ENCODE assay signal across 8 mouse cellular contexts in the genomic region with DNA sequence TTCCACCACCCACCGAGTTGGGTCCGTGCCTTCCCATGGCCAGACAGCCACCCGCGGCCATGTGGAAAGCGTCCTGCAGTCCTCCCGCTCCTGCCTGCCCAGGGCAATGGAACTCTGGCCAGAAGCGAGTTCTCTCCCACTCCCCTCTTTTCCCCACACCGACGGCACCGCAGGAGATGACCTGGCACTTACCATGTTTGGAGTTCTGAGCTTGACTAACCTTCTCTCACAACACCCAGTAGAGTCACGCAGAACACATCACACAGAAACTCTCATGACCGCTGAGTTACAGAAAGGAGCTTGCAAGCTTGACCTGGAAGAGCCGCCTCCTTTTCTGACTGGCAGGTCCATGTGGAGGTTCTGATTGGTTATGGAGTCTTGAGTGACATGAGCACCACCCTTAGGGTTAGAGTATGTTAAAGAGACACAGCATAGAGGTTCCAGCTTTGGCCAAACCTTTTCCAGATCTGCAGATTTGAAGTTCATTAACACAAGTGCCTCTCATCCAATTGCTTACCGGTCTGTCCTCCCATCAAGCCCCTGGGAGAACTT. TPM values are rescaled to one million over a fixed set of nuclear protein-coding genes. Genes with fewer than 3 reads are reported as not detected.
DNase-seq lines count a peak whose midpoint lies in the region; ATAC-seq and TF ChIP-seq lines count a peak whose summit lies in the region.
"Not testable (repeated sequence)": the region's sequence is repeated elsewhere in the genome, so short reads cannot be mapped to it uniquely, and the experiment has no call there.

Gene Zfp931, minus strand, starts transcription at position 311 of the 552 bp plus-strand sequence.

- not testable (repeated sequence) for TF ChIP-seq CTCF in E14TG2a.4 (conservative IDR thresholded peaks at IDR 0.05; ENCODE audit: low read length); lung, postnatal 0 days (IDR thresholded peaks at IDR 0.05)

- not testable (repeated sequence) for H3K4me1 ChIP-seq in E14TG2a.4 (replicated peaks; ENCODE audit: low read depth, low read length); kidney, embryonic 14.5 days (ENCODE audit: control insufficient read depth, insufficient read depth, low read length); lung, postnatal 0 days (ENCODE audit: insufficient read depth, low read depth, low read length); neural tube, embryonic 14.5 days (ENCODE audit: control insufficient read depth, insufficient read depth, low read length)

- peak within 1 kb of the TSS; percentile 32; the same call in 1 of the 2 replicates for H3K4me2 ChIP-seq in kidney, embryonic 14.5 days (replicated peaks; ENCODE audit: low read depth, low read length)
- peak within 1 kb of the TSS; percentile 47 for H3K4me2 ChIP-seq in lung, postnatal 0 days (replicated peaks; ENCODE audit: low read depth, low read length)
- peak within 1 kb of the TSS; percentile 20; the same call in 1 of the 2 replicates for H3K4me2 ChIP-seq in neural tube, embryonic 14.5 days (ENCODE audit: low read depth, low read length)

- peak; percentile 41 for DNase-seq in cerebellum, adult 8-10 months
- peak in 1 of 2 experiments; percentile 33 for DNase-seq in frontal cortex, adult 2 months (ENCODE audit: extremely low spot score in 1 of 2, low spot score in 1 of 2)
- DNase-seq in heart, postnatal 25 days (ENCODE audit: low spot score) = peak; percentile 17
- not testable (repeated sequence) for DNase-seq in left cerebral cortex, postnatal 36 days (ENCODE audit: low spot score in 2 of 2); lung, postnatal 0 days (ENCODE audit: low spot score)

- not testable (repeated sequence) for ATAC-seq in kidney, embryonic 14.5 days (ENCODE audit: low FRiP score, low TSS enrichment); lung, postnatal 0 days; neural tube, embryonic 14.5 days (ENCODE audit: low read depth)

- not testable (repeated sequence) for H3K9me3 ChIP-seq in E14TG2a.4 (ENCODE audit: low read length); kidney, embryonic 14.5 days (ENCODE audit: control insufficient read depth, low read length); lung, postnatal 0 days (ENCODE audit: low read length); neural tube, embryonic 14.5 days (ENCODE audit: control insufficient read depth, low read length)

- peak within 1 kb of the TSS; percentile 78 for H3K4me3 ChIP-seq in E14TG2a.4 (replicated peaks; ENCODE audit: low read length)
- H3K4me3 ChIP-seq in kidney, embryonic 14.5 days (ENCODE audit: low read length) = peak within 1 kb of the TSS; percentile 39
- H3K4me3 ChIP-seq in lung, postnatal 0 days (ENCODE audit: low read depth, low read length) = peak within 1 kb of the TSS; percentile 33
- H3K4me3 ChIP-seq in neural tube, embryonic 14.5 days (ENCODE audit: low read depth, low read length) = peak within 1 kb of the TSS; percentile 34

- H3K36me3 ChIP-seq in E14TG2a.4 (ENCODE audit: insufficient read depth, low read length); kidney, embryonic 14.5 days (ENCODE audit: control insufficient read depth, insufficient read depth, low read length); lung, postnatal 0 days (ENCODE audit: insufficient read depth, low read length); neural tube, embryonic 14.5 days (ENCODE audit: control insufficient read depth, insufficient read depth, low read length): not testable (repeated sequence)

- not testable (repeated sequence) for H3K27ac ChIP-seq in kidney, embryonic 14.5 days (ENCODE audit: low read depth, low read length); lung, postnatal 0 days (ENCODE audit: low read length); neural tube, embryonic 14.5 days (ENCODE audit: low read depth, low read length)

- not testable (repeated sequence) for H3K27me3 ChIP-seq in E14TG2a.4 (ENCODE audit: insufficient read depth, low read length); kidney, embryonic 14.5 days (ENCODE audit: control insufficient read depth, insufficient read depth, low read length); lung, postnatal 0 days (replicated peaks; ENCODE audit: insufficient read depth, low read length); neural tube, embryonic 14.5 days (ENCODE audit: control insufficient read depth, insufficient read depth, low read length)

- intact Hi-C loops in heart, postnatal 25 days (cut with DNase I); left cerebral cortex, postnatal 36 days (cut with DNase I): not testable (repeated sequence)

- not testable (repeated sequence) for TF ChIP-seq EP300 in lung, postnatal 0 days (IDR thresholded peaks at IDR 0.05)

- H3K9ac ChIP-seq in kidney, embryonic 14.5 days (ENCODE audit: low read depth, low read length) = peak within 1 kb of the TSS; percentile 34; the same call in 1 of the 2 replicates
- H3K9ac ChIP-seq in lung, postnatal 0 days (replicated peaks; ENCODE audit: low read depth); neural tube, embryonic 14.5 days (replicated peaks; ENCODE audit: low read depth, low read length): not testable (repeated sequence)

- WGBS in kidney, embryonic 14.5 days = 0% methylated on average over 2 of the region's 14 CpGs
- WGBS in lung, postnatal 0 days = no CpG with 5 or more reads among the region's 14 CpGs
- 0% methylated on average over 2 of the region's 14 CpGs for WGBS in neural tube, embryonic 14.5 days

RNA-seq across cellular contexts. Expression of gene Zfp931, which starts in this region (rescaled TPM):
- 15.7 and 15.8 TPM in 2 replicates for polyA plus RNA-seq in frontal cortex, adult 2 months (2012; rRNA removed)
- total RNA-seq in heart, postnatal 25 days (2021) = 10 to 100 TPM; 12.2 to 15.3 TPM
- 16.2 and 22.7 TPM in 2 replicates for polyA plus RNA-seq in kidney, embryonic 14.5 days (2014; fragmentation: Nextera tagmentation; extraction: Ambion mirVana)
- total RNA-seq in left cerebral cortex, postnatal 36 days (2021) = 10 to 100 TPM; 18.6 to 24.1 TPM
- polyA plus RNA-seq in lung, postnatal 0 days (2015; fragmentation: Nextera tagmentation; extraction: Ambion mirVana) = 10.6 and 13.8 TPM in 2 replicates
- 15.9 and 16.9 TPM in 2 replicates for polyA plus RNA-seq in neural tube, embryonic 14.5 days (2014; fragmentation: Nextera tagmentation; extraction: Ambion mirVana)
